Mouse (Mus musculus) right cerebral cortex, postnatal 25 days (tissue): ENCODE results near the gene Olfr1135.

ENCODE experiments used
- DNase-seq: peaks from one replicate; pipeline ENCODE4 v3.0.0; 2022

The Olfr1135 gene

DNA sequence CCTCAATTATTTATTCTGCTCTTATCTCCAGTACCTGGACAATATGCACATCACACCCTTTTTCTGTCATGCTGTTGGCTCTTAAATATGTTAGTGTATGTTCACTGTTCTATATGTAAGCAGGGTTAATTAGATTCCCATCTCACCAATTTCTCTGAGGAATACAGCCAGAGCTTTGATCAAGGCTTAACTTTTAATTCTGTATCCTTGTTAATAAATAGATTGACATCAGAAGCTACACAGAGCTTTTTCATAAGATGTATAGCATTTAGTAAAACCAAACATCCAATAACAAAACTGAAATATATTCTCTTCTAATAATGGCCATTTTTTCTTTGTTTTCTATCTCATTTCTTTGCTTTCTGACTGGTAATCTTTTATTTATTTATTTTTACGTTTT lies at the start of gene Olfr1135:
Olfr1135 (minus strand) TSS at position 101 of the 400 bp plus-strand sequence.
- no peak for DNase-seq

DNA sequence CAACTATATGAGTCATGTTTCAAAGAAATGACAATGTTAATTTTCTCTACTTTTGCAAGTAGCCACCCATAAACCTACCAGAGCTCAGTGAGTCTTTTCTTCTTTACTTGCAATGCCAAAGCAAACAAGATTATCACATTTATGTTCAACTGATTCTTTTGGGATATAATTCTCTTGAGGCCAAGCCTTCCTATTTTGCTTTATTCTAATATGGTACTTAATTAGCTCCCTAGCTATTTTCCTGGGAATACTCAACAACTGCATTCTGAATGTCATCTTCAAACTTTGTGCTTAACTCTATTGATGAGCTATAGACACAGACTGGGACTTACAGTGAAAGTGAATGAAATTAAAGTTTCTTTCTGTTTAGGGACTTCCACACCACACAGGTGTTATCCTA lies 39.6 kb upstream of the Olfr1135 start, which contains the start of gene Olfr1137:
Olfr1137 (minus strand) TSS at position 101 of the 400 bp plus-strand sequence.
- no peak for DNase-seq

DNA sequence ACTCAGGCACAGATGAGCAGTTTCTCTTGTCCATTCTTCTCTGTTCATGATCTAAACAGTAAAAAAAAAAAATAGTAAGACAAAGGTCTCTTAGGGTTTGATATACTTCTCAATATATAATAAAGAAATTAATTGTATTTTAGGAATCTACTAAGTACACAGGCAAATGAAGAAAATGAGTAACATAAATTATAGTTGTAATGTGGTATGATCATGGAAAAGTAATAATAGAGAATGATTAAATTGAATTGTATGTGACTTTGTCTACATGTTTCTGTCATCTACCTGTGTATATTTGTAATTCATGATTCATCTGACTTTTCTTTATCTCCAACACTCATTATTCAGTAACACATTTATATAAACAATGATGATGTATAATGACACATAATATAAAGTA lies 20.4 kb upstream of the Olfr1135 start, which contains the start of gene Olfr1136:
Olfr1136 (minus strand) TSS at position 101 of the 400 bp plus-strand sequence.
- DNase-seq, result no peak

- DNase-seq, result no peak
Observed at GRCm38 (mm10) chr2:87658360-87658759, 15.1 kb downstream of the Olfr1135 start, which contains the start of gene Olfr1134. TSS of gene Olfr1134 (minus strand) at chr2:87658460.

DNA sequence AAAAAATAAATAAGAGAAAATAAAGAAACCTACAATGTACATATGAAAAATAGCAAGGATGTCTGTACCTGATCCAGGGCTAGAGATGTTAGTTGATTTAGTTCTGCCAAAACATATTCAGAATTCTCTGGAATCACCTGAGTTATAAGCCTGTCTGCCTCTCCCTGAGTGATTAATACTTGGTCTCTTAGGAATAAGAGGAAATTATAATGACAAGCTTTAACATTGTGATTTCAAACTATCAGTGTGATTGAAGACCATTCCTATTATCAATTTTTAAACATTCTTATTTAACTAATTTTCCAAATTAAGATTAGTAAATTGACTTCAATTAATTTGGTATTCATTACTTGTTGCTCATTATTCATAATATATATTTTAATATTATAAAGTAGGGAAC lies 26.2 kb downstream of the Olfr1135 start, which contains the start of gene Olfr1133:
Olfr1133 (minus strand) TSS at position 101 of the 400 bp plus-strand sequence.
- DNase-seq, result no peak

- DNase-seq, result no peak
Observed at GRCm38 (mm10) chr2:87642441-87642840, 31.0 kb downstream of the Olfr1135 start.

DNA sequence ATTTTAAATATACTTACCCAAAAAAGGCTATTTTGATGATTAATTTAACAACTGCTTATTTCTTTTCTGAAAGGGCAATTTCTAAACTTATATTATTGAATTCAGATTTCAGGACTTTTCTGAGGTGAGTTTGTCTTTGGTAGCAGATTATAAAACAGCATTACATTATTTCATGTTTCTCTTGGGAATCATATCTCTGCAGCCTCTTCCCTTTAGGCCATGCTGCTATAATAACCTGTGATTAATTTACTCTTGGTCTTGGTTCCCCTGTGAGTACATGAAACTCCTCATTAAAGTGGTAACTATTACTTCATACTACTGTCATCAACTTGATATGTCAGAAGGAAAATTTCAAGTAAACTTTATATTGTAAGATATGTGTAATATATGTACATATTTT lies 36.0 kb downstream of the Olfr1135 start, which contains the start of gene Olfr1132:
Olfr1132 (minus strand) TSS at position 101 of the 400 bp plus-strand sequence.
- DNase-seq, result no peak

DNA sequence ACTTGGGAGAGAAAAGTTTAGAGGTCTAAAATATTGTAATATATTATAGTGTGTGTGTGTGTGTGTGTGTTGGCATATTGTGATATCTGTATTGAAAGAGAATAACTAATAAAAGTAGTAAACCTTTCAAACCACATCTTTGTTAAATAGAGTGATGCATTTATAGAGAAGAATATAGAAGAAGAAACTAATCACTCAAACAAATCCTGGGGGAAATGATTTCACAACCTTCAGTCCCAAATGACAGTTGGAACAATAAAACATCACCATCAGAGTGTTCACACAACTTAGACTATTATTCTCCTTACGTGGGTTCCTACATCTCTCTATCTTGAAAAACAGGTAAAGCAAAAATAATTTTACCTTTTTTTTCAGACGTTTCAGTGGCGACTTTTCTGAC lies 46.7 kb downstream of the Olfr1135 start, which contains the start of gene Olfr1131:
Olfr1131 (plus strand) TSS at position 301 of the 400 bp plus-strand sequence.
- no peak for DNase-seq
